Mouse (Mus musculus): ENCODE results near the gene 1700020D05Rik.

1700020D05Rik gene

DNA sequence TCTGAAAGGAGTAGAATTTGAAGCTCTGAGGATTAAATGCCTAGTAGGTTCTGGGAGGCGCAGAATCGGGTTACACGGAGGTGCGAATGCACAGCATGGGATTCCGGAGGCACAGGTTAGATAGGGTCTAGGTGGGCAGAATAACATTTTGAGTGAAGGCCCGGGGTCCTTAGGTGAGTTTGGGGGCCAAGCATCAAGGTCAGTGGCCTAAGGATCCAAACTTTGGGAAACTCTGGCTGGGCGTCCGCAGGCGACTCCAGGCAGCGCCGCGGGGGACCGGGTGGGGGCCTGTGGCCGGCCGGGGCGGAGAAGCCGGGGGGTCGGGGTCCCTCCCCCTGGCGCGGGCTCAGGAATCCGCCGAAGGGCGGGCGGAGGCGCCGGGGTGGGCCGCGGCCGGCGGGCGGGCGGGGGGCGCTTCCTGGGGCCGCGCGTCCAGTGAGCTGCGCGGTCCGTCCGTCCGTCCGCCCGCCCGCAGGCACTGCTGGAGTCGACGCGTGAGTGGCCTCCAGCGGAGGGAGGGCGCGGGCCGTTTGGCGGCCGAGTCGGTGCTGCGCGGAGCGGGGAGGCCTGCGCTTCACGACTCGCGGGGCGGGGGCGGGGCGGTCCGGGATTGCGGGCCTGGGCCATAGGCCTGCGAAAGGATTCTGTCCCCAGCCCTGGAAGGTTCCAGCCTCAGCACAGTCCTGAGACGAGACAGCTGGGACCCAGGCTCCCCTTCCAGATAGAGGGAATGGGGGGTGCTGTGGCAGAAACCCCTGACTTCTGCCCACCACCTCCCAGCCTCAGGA lies 29.1 kb downstream of the 1700020D05Rik start:
- DNase-seq: peak; percentile 47 to 61

DNA sequence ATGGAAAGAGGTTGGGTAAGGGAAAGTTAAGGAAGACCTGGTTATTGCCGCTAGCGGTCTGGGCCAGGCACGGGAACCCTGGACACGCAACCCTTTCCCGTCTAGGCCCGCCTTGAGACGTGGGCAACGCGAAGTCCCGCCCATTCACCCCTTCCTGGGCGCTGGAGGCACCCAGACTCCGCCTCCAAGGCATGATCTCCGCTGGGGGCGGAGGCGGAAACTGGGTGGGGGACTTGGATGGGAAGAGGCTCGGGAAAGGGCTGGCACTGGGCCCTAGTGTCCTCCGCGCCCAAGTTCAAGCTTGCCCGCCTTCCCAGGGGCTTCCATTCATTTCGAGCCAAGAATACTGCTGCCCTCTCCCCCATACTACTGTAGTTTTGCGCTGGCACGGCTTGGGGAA lies 29.9 kb downstream of the 1700020D05Rik start, which contains the start of gene Efemp2:
Gene Efemp2 (plus strand): TSS at position 235 of the 400 bp plus-strand sequence.
- peak; percentile 63 to 64 for DNase-seq

DNA sequence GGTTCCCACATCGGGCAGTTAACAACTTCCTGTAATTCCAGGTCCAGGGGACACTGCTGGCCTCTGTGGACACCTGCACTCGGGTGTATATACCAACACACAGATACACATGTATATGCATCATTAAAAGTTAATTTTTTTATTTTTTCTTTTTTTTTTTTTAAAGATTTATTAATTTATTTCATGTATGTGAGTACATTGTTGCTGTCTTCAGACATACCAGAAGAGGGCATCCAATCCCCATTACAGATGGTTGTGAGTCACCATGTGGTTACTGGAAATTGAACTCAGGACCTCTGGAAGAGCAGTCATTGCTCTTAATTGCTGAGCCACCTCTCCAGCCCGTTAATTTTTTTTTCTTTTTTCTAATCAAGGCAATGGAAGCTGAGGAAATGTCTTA lies 30.7 kb downstream of the 1700020D05Rik start:
- DNase-seq: no peak

DNA sequence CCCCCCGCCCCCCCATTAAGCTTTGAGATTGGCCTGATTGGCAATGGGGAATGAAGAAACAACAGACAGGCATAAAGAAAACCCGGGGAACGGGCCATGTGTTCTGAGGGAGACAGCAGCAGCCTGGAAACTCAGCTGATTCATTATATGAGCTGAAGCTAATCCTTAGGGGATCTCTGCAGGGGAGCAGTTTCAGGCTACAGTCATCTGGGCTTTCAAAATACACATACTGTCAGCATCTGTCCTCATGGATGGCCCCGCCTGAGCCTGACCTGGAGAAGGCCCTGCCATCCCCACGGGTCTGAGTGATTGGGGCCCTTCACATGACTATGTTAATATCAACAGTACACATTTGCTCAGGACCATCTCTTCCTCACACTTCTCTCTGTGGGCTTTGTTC lies 31.7 kb downstream of the 1700020D05Rik start:
- DNase-seq: no peak

DNA sequence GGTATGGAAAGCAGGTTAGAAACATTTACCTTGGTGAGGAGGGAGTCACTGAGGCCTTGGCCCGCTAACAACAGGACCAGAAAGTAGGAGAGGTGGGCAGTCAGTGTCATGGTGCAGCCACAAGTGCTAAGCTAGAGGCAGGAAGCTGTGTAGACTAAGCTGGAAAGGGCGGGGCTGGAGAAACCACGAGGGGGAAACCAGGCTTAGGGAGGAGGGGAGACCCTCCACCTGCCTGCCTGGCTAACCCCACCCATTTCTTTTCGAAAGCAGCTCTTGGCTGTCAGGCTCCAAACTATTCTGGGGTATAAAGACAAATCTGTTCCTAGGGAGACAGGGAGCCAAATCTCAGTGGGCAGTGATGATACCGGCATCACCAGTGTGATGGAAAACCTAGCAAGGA lies 35.2 kb downstream of the 1700020D05Rik start, which contains the start of gene Ctsw:
Gene Ctsw (minus strand): TSS at position 134 of the 400 bp plus-strand sequence.
- DNase-seq: no peak

DNA sequence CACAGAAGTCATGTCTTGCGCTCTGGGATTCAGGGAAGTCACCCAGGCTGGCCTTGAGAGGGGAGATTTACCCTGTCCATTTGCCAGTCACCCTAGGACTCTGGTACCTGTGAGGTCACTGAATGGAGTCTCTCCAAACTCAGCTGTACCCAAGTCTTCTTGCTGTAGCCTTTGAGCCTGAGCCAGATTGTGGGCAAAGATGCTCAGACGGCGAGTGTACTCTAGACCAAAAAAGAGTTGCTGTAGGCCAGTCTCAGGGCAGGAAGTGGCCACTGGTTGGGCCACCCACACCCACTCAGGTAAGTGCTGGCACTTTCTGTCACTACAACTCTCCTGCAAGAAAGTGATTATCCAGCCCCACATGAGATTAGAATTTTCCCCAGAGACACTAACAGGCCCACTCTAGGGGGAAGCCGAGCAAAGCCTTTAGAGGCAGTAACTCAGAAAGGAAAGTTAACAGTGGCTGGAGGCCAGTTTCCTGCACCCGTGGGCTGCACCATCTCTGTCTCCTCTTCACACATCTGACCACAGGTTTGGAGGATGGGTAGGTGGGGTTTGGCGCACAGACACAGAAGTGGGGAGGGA lies 36.6 kb downstream of the 1700020D05Rik start:
- DNase-seq: no peak

DNA sequence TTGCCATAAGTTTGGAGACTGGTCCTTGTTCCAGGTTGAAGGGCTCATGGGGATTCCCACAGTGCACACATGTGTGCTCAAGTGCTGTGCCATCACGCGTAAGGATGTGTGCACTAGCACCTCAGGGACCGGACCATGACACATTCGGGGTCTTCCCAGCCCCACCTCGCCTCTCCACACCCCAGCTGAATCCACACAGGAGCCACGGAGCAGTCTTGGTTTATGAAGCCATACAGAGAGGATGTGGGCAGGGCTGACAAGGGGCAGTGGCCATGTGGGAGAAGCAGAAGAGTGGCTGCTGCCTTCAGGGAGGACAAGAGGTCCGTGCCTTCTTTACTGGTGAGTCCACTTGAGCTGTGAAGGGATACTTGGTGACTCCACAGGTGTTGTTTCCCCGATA lies 38.5 kb downstream of the 1700020D05Rik start:
- no peak for DNase-seq

DNA sequence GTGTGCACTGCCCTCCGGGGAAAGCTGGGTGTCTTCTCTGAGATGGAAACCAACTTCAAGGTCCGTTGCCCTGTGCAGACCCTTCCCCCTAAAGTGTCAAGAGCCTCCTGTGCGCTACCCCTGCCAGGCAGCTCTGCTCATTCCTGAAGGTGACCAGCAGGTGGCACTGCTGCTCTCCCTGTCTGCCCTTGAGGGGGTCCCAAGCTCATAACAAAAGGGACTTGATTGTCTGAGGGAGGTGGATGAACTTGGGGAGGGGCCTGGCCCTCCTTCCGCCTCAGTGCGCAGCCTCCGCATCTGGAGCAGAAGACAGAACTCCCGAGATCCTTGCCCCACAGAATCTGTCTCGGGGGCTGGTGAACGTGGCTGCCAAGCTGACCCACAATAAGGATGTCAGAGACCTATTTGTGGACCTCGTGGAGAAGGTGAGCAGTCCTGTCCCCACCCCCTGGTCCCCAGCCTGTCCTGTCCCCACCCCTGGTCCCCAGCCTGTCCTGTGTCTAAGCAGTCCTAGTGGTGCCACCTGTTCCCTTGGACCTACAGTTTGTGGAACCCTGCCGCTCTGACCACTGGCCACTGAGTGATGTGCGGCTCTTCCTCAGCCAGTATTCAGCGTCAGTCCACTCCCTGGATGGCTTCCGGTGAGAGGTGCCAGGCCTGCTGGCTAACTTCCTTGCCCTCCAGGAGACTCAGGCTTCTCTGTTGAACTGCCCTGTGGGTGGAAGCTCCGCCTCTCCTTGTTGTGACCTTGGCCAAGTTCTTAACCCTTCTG lies 39.6 kb downstream of the 1700020D05Rik start:
- peak; percentile 58 to 79 for DNase-seq

DNA sequence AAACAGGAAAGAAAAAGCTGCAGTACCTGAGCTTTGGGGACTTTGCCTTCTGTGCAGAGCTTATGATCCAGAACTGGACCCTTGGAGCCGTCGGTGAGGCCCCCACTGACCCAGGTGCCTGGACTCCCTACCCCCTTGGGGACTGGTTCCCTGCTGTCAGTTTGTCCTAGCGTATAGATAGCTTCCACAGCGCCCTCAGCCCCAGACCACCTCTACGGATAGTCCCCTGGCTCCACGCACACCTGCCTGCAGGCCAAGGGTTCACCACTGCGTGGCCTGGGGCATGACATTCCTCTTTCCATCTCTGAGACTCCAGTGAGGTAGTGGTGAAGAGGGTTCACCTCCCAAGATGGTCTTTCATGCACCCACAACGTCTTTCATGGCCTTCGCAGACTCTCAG lies 40.4 kb downstream of the 1700020D05Rik start:
- no peak for DNase-seq

DNA sequence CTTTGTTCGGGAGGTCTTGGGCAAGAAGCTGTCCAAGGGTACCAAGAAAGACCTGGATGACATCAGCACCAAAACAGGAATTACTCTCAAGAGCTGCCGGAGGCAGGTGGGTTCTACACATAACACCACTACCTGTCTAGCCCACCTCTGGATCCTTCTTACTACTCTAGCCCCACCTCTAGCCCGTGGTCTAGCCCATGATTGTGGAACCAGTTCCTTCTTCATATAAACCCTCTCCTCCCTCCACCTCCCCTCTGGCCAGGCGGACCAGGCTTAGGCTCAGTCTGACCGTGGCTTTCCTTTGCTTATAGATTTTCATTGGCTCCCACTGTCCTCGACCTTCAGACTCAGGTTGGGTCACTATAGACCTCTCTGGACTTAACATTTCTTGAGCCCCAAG lies 42.2 kb downstream of the 1700020D05Rik start:
- no peak for DNase-seq

DNA sequence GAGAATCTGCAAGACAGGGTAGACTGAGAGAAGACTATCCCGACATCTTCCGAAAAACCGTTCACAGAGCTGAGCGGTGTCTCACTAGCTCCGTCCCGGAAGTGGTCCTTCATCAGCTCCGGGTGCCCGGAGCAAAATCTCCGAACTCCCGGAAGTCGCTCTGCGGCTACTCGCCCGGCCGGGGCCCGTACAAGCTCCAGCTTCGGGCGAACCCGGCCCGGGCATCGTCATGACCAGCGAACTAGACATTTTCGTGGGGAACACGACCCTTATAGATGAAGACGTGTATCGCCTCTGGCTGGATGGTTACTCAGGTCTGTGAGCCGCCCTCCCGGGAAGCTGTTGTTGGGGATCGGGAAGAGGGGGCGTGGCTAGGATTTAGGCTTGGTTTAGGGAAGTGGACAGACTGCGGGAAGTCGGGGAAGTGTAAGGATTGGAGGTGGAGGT lies 43.1 kb downstream of the 1700020D05Rik start, which contains the start of gene Fibp:
Gene Fibp (plus strand): TSS at position 151 of the 447 bp plus-strand sequence.
- peak; percentile 86 to 88 for DNase-seq

DNA sequence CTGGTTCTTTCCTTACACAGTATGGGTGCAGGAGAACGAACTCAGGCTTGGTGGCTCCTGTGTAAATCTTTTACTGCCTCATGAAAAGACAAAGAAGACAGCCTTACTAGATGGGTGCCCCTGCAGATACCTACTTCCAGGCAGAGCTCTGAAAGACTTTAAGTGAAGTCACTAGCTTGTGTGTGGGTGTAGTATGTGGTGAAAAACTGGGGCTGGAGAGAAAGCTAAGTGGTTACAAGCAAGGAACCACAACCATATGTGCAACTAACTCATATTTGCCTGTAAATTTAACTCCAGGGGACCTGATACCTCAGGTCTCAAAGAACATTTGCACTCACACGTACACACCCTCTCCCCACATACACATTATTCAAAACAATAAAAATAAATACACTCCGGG lies 43.7 kb downstream of the 1700020D05Rik start:
- DNase-seq: no peak

DNA sequence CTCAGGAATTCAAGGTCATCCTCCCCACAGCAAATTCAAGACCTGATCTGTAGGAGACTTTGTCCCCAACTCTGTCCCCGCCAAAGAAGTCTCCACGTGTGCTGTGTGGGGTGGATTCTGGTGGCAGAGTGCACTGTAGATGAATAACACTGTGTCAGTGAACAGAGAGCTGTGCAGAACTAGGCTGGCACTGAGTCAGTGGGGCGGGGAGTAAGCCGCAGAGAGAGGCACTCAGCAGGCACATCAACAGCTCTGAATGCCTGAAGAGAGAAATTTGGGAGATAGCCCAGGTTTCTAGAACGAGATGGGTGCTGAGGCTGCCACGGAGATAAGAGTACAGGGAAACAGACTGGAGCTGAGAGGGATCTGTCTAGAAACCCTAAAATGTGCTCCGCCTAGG lies 44.6 kb downstream of the 1700020D05Rik start:
- no peak for DNase-seq

DNA sequence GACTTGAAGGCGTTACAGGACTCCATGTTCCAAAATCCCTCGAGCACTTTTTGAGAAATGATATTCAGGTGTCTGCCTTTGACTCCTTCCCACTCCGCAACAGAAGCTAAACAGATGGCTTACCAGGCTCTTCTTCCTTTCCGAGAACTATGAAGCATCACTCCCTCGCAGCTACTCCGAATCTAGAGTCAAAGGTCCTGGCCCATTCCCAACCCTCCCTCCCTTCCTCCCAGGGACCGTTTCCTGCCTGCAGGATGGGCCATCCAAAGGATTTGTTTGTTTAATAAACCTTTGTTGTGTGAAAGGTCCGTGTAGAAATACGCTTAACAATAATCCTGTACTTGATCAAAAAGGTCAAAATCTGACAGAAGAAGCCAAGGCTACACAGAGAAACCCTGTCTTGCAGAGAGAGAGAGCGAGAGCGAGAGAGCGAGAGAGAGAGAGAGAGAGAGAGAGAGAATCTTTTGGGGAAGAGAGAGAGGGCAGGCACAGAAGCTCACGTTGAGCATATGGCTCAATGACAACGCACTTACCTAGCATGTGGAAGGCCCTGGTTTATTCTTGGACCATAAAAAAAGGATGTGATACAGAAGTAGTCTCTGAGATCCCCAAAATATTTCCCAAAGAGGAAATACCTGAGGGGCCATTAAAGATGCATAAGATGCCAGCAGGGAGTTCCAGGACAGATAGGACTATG lies 45.7 kb downstream of the 1700020D05Rik start, which contains the start of gene Ccdc85b:
Gene Ccdc85b (minus strand): TSS at position 149 of the 697 bp plus-strand sequence.
- DNase-seq: no peak

DNA sequence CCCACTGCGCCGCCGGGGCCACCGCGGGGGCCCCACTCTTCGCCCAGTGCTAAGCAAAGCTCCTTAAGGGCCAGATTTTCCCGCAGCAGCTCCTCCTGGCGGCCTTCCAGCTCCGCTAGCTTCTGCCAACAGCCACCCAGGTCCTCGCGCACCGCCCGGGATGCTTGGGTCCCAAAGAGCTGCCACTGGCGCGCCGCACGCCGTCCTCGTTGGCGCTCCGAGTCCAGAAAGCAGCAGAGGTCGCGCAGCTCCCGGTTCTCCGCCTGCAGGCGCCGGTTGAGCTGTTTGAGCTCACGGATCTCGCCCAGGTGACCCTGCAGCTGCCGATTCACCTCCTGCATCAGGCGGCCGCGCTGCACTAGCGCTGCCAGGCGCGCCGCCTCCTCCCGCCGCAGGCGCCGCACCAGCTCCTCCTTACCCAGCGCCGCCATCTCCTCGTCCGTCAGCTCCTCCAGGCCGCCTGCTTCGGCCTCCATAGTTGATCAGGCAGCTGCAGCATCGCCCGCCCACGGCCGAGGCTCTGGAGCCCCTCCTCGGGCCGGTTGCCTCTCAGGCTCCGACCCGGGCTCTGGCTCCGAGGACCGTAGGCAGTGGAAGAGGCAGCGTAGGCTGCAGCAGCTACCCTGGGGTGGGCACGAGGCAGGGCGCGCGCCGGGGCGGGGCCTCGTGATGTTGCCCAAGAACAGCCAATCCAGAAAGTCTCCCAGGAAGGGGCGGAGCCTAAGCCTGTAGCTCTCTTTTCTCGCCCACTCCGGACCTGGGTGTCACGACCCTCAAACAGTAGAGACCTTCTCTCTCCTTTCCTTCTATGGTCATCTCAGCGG lies 46.5 kb downstream of the 1700020D05Rik start:
- peak; percentile 98 for DNase-seq

DNA sequence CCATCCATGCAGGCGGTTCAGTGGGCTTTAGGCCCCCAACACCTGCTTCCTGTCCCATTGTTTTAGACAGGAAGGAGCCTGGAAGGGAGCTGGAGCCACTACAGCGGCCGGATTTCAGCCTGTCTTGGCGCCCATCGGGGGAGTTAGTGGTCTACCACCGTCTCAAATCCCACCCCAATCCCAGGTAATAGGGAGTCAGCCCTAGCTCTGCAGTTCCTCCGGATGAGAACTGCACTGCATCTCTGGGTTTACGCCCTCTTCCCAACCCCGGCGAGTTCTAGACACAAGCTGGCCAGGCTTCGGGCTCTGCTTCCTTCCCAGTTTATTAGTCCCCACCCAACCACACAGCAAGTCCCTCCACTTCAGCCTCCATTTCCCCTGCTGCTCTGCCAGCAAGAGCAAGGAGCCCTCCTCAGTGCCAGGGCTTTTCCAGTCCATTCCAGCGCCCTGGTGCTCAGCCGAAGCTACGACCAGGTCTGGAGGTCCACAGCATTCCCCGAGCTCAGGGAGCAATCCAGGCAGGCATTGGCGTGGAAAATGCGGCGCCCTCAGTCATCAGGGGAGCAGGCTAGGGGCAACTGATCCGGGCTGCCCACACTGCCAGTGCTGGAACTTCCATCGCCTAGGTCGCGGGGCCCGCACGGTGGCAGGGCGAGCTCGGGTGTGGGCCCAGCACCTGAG lies 47.2 kb downstream of the 1700020D05Rik start:
- no peak for DNase-seq

DNA sequence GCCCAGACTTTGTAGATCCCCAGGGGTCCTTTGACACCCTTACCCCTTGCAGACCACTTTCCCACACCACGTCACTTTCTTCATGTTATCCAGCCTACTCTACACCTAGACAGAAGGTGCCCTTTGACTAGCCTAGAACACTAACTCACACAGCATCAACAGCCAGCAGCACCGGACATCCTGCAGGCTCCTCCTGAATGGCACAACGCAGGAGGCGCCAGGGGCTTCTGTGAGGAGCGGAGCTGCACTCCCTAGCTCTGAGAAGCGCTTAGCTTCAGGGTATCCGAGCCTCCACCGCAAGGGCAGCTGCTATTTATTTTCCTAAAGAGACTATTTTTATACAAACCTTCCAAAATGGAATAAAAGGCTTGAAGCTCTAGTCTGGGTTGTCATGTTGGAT lies 48.0 kb downstream of the 1700020D05Rik start:
- no peak for DNase-seq

DNA sequence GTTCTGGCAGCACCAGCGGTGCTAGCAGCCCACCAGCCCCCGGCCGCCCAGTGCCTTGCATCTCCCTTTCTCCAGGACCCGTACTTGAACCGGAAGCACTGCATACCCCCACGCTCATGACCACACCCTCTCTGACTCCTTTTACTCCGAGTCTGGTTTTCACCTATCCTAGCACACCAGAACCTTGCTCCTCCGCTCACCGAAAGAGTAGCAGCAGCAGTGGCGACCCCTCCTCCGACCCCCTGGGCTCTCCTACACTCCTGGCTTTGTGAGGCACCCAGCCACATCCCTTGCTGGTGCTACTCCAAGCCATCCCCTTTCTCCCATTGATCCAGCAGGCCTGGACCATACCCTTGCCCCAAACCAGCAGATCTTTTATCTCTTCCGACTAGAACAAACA lies 48.5 kb downstream of the 1700020D05Rik start:
- DNase-seq: no peak
